Mouse (Mus musculus) kidney, embryonic 16.5 days (tissue): ENCODE results near the gene Mex3b. TPM values are rescaled to one million over a fixed set of nuclear protein-coding genes. Genes with fewer than 3 reads are reported as not detected.

Experiments used
- ATAC-seq: fragments of 200-750 bp; cut with Nextera tagmentation; 2 replicates; pipeline ENCODE4 v1.8.0; 2017; ENCODE audit warnings: moderate TSS enrichment; ENCODE audit not compliant: low FRiP score, low TSS enrichment
- H3K27ac ChIP-seq: fragments of 300-500 bp; sonication (generic); 2 replicates; pipeline ENCODE4 v1.5.1; 2014; ENCODE audit warnings: low read length
- H3K27me3 ChIP-seq: fragments of 300-500 bp; sonication (generic); 2 replicates; pipeline ENCODE4 v1.6.1; 2014; ENCODE audit warnings: low read length, control low read depth, mixed read lengths; ENCODE audit not compliant: insufficient read depth
- H3K36me3 ChIP-seq: fragments of 300-500 bp; sonication (generic); 2 replicates; pipeline ENCODE4 v1.6.1; 2014; ENCODE audit warnings: low read length, control low read depth, mixed read lengths; ENCODE audit not compliant: insufficient read depth
- H3K4me1 ChIP-seq: fragments of 300-500 bp; sonication (generic); 2 replicates; pipeline ENCODE4 v1.6.1; 2014; ENCODE audit warnings: low read length, control low read depth, mixed read lengths; ENCODE audit not compliant: insufficient read depth
- H3K4me2 ChIP-seq: fragments of 300-500 bp; sonication (generic); replicated peaks from 2 replicates; pipeline ENCODE4 v1.6.1; 2014; ENCODE audit warnings: low read depth, low read length
- H3K4me3 ChIP-seq: fragments of 300-500 bp; sonication (generic); 2 replicates; pipeline ENCODE4 v1.5.1; 2014; ENCODE audit warnings: mild to moderate bottlenecking, low read length
- H3K9ac ChIP-seq: fragments of 300-500 bp; sonication (generic); replicated peaks from 2 replicates; pipeline ENCODE4 v1.6.1; 2014; ENCODE audit warnings: low read length
- H3K9me3 ChIP-seq: fragments of 300-500 bp; sonication (generic); 2 replicates; pipeline ENCODE4 v1.6.1; 2016; ENCODE audit warnings: low read length, control low read depth
- WGBS: fragments of 180-500 bp; shearing (Covaris S2); extraction: QIAGEN DNeasy Blood & Tissue Kit; methylation state at CpG from one replicate; pipeline ENCODE4 v1.1.7; 2014; 5-methylcytosine and 5-hydroxymethylcytosine counted together
- polyA plus RNA-seq: library from polyadenylated mRNA; unstranded; fragments of >200 nt; fragmentation: Nextera tagmentation; extraction: Ambion mirVana; gene quantifications from 2 replicates; pipeline ENCODE4 v1.2.1, GENCODE M21; 2015

Gene Mex3b
- polyA plus RNA-seq, 1 experiment from 2014 or later = 9.9 TPM

- Histone ChIP-seq H3K4me1 (no peaks in the 10 kb centered on the region; the same call in 1 of the 2 replicates), H3K4me3 (no peak overlapping the region), H3K9me3 (no peaks in the 10 kb centered on the region; the same call in 1 of the 2 replicates), H3K27ac (no peak overlapping the region), H3K4me2 (no peak overlapping the region), H3K27me3 (no peaks in the 10 kb centered on the region), H3K36me3 (no peaks in the 10 kb centered on the region), H3K9ac (no peak overlapping the region)
- WGBS = 66% methylated on average over 1 of the region's 1 CpGs
- ATAC-seq = no peak
Measured at GRCm38 (mm10) chr7:82907081-82907480, 39.9 kb downstream of the Mex3b start.

GRCm38 (mm10) chr7:82910536-82911384 is 43.6 kb downstream of the Mex3b start:
- Histone ChIP-seq H3K9ac (no peak overlapping the region), H3K9me3 (no peaks in the 10 kb centered on the region; the same call in 1 of the 2 replicates), H3K4me3 (no peak overlapping the region), H3K4me2 (no peak overlapping the region), H3K27ac (no peak overlapping the region), H3K4me1 (no peaks in the 10 kb centered on the region), H3K27me3 (no peaks in the 10 kb centered on the region), H3K36me3 (no peaks in the 10 kb centered on the region)
- 72% methylated on average over 10 of the region's 10 CpGs for WGBS
- no peak for ATAC-seq

- Histone ChIP-seq H3K27me3 (no peaks in the 10 kb centered on the region), H3K4me1 (no peaks in the 10 kb centered on the region), H3K36me3 (no peaks in the 10 kb centered on the region), H3K9ac (no peak overlapping the region), H3K4me2 (no peak overlapping the region), H3K27ac (no peak overlapping the region), H3K4me3 (no peak overlapping the region), H3K9me3 (no peaks in the 10 kb centered on the region)
- no peak for ATAC-seq
- 88% methylated on average over 10 of the region's 10 CpGs for WGBS
Measured at GRCm38 (mm10) chr7:82911501-82911900, 44.4 kb downstream of the Mex3b start.

- H3K9me3 ChIP-seq = no peaks in the 10 kb centered on the region
- WGBS = 79% methylated on average over 4 of the region's 4 CpGs
- H3K27me3 ChIP-seq = no peaks in the 10 kb centered on the region
- no peaks in the 10 kb centered on the region for H3K36me3 ChIP-seq
- no peak overlapping the region for H3K4me2 ChIP-seq
- H3K9ac ChIP-seq = no peak overlapping the region
- no peak overlapping the region for H3K4me3 ChIP-seq
- no peak for ATAC-seq
- no peaks in the 10 kb centered on the region for H3K4me1 ChIP-seq
- H3K27ac ChIP-seq = no peak overlapping the region
Measured at GRCm38 (mm10) chr7:82914297-82914696, 47.2 kb downstream of the Mex3b start.

Other genes with a start within 250 kb of the Mex3b start
- gene Saxo2, start 218.8 kb upstream of the Mex3b start, polyA plus RNA-seq = 6.8 and 7.4 TPM in 2 replicates
- gene Efl1, start 218.7 kb upstream of the Mex3b start, polyA plus RNA-seq = 20.2 and 20.3 TPM in 2 replicates